Mouse (Mus musculus) lung, adult 2 months (tissue): ENCODE data around the gene Plbd2.

Experiments used
- CTCF ChIP-seq: fragments of 200-500 bp; IDR thresholded peaks from 2 replicates; pipeline ENCODE4 v1.5.1; 2011; ENCODE audit warnings: mild to moderate bottlenecking, low read length, control low read depth; ENCODE audit not compliant: insufficient read depth
- POLR2A ChIP-seq: fragments of 200-500 bp; IDR thresholded peaks from 2 replicates; pipeline ENCODE4 v1.6.1; 2011; ENCODE audit warnings: low read depth, mild to moderate bottlenecking, control low read depth, low read length, borderline replicate concordance; ENCODE audit errors: extremely low read depth

GRCm38 (mm10) chr5:120435006-120435681, 68.3 kb downstream of the Plbd2 start:
- TF ChIP-seq POLR2A (no peak), CTCF (no peak)
